Comparison of ENCODE assay signal across 28 mouse cellular contexts in the genomic region with DNA sequence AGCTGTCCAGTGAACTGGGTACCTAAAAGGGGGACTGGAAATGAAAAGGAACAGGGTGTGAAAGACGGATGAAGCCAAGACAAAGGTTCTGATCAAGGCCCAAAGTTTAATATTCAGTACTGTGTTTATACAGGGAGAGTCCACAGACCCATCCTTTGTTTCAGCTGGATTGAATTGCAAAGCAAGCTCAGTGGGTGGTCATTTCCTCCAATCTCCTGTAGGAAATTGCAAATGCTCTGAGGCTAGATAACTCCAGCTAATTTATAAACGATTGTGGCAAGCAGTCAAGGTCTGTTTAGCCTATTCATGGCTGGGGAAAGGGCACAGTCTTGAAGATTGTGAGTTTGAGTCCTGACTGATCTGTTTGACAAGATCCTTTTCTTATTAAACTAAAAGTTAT.
DNase-seq lines count a peak whose midpoint lies in the region; ATAC-seq lines count a peak whose summit lies in the region.
"Had no signal": no experiment of that assay in that cellular context is flagged by ENCODE, and none has a peak within 500 bp of the region (broad histone marks: within the 10 kb centered on the region; RNA-seq: fewer than 3 reads in every experiment).

No protein-coding gene starts in this region.

- 0 out of 2 replicates have a peak, but pooled peaks have one; percentile 20 for ATAC-seq in midbrain, embryonic 13.5 days
- no peak for ATAC-seq in midbrain, embryonic 11.5 days (ENCODE audit: low FRiP score)
- ATAC-seq in frontal cortex, adult (ENCODE audit: low TSS enrichment): no peak
- ATAC-seq: forebrain, embryonic 13.5 days; forebrain, embryonic 16.5 days; hindbrain, embryonic 16.5 days; intestine, embryonic 15.5 days had no signal

- no peaks in the 10 kb centered on the region for H3K9me3 ChIP-seq in midbrain, embryonic 13.5 days
- H3K9me3 ChIP-seq in midbrain, embryonic 11.5 days (ENCODE audit: control insufficient read depth, low read length): no peaks in the 10 kb centered on the region
- H3K9me3 ChIP-seq: forebrain, embryonic 10.5 days; forebrain, embryonic 13.5 days; heart, embryonic 10.5 days; heart, embryonic 13.5 days; hindbrain, embryonic 12.5 days; intestine, embryonic 15.5 days had no signal

- DNase-seq in embryo, embryonic 10.5 days (ENCODE audit: low spot score): peak; percentile 2
- no peak for DNase-seq in embryo, embryonic 9.5 days (ENCODE audit: extremely low spot score)
- no peak for DNase-seq in midbrain, embryonic 11.5 days (ENCODE audit: low spot score, missing footprints)
- peak; percentile 65 for DNase-seq in ES-CJ7 (ENCODE audit: low read depth, low spot score)
- DNase-seq in ZHBTc4 (ENCODE audit: low read depth, low spot score): peak; percentile 21
- DNase-seq: adrenal gland, adult 2 months; adrenal gland, postnatal 14 days; B cell, adult 2 months; cerebellum, adult 11-12 months; cerebellum, adult 8-10 months; cerebellum, postnatal 10 days; cerebellum, postnatal 36 days; gastrocnemius, adult 2 months; gastrocnemius, postnatal 14 days; heart, adult 18-20 months; heart, postnatal 14 days; heart, postnatal 4 days; kidney, adult 11 months had no signal

- H3K9ac ChIP-seq in midbrain, embryonic 13.5 days (replicated peaks): no peak overlapping the region
- no peak overlapping the region for H3K9ac ChIP-seq in midbrain, embryonic 11.5 days (ENCODE audit: low read length)
- H3K9ac ChIP-seq: forebrain, embryonic 13.5 days; heart, embryonic 13.5 days; hindbrain, embryonic 12.5 days; intestine, embryonic 15.5 days had no signal

- H3K27me3 ChIP-seq in midbrain, embryonic 13.5 days: no peaks in the 10 kb centered on the region
- H3K27me3 ChIP-seq in midbrain, embryonic 11.5 days (ENCODE audit: control insufficient read depth, insufficient read depth, low read length): no peaks in the 10 kb centered on the region
- H3K27me3 ChIP-seq: forebrain, embryonic 13.5 days; heart, embryonic 13.5 days; hindbrain, embryonic 12.5 days; intestine, embryonic 15.5 days had no signal

- no peak overlapping the region for H3K27ac ChIP-seq in midbrain, embryonic 13.5 days
- H3K27ac ChIP-seq in midbrain, embryonic 11.5 days (ENCODE audit: low read depth, low read length): no peak overlapping the region
- H3K27ac ChIP-seq: forebrain, embryonic 10.5 days; forebrain, embryonic 13.5 days; gastrocnemius, adult 2 months; heart, embryonic 10.5 days; heart, embryonic 13.5 days; hindbrain, embryonic 12.5 days; intestine, embryonic 15.5 days had no signal

- H3K36me3 ChIP-seq in midbrain, embryonic 13.5 days: no peaks in the 10 kb centered on the region
- no peaks in the 10 kb centered on the region for H3K36me3 ChIP-seq in midbrain, embryonic 11.5 days (ENCODE audit: control insufficient read depth, insufficient read depth, low read length)
- H3K36me3 ChIP-seq: forebrain, embryonic 10.5 days; heart, embryonic 10.5 days; heart, embryonic 13.5 days; hindbrain, embryonic 12.5 days; intestine, embryonic 15.5 days had no signal

- no peak overlapping the region for H3K4me2 ChIP-seq in midbrain, embryonic 13.5 days (replicated peaks)
- H3K4me2 ChIP-seq in midbrain, embryonic 11.5 days: no peak overlapping the region
- H3K4me2 ChIP-seq: forebrain, embryonic 13.5 days; heart, embryonic 13.5 days; hindbrain, embryonic 12.5 days; intestine, embryonic 15.5 days had no signal

- H3K4me1 ChIP-seq in midbrain, embryonic 13.5 days (replicated peaks): peaks cover 5% of the 10 kb centered on the region; the same call in 1 of the 2 replicates
- H3K4me1 ChIP-seq in midbrain, embryonic 11.5 days (ENCODE audit: control insufficient read depth, insufficient read depth, low read length): peaks cover 3% of the 10 kb centered on the region
- H3K4me1 ChIP-seq: forebrain, embryonic 13.5 days; heart, embryonic 10.5 days; heart, embryonic 13.5 days; hindbrain, embryonic 12.5 days; intestine, embryonic 15.5 days had no signal

- H3K4me3 ChIP-seq in midbrain, embryonic 13.5 days (replicated peaks): no peak overlapping the region
- H3K4me3 ChIP-seq in midbrain, embryonic 11.5 days (ENCODE audit: low read depth, low read length): no peak overlapping the region
- H3K4me3 ChIP-seq: forebrain, embryonic 10.5 days; forebrain, embryonic 13.5 days; gastrocnemius, adult 2 months; heart, embryonic 10.5 days; heart, embryonic 13.5 days; hindbrain, embryonic 12.5 days; intestine, embryonic 15.5 days had no signal

- 30% methylated on average over 2 of the region's 2 CpGs for WGBS in midbrain, embryonic 13.5 days
- 31% methylated on average over 2 of the region's 2 CpGs for WGBS in midbrain, embryonic 11.5 days

Comparison
In these comparisons a context has a peak if more than half of its experiments do, and no peak if none do; other contexts are left out.
1. DNase-seq: peak in embryo, embryonic 10.5 days (single experiment), ES-CJ7 (single experiment) and ZHBTc4 (single experiment); none in embryo, embryonic 9.5 days (single experiment) and midbrain, embryonic 11.5 days (single experiment).